Mouse (Mus musculus) lung, embryonic 14.5 days (tissue): Measurements from ENCODE around the gene Dpf3. TPM values are rescaled to one million over a fixed set of nuclear protein-coding genes. Genes with fewer than 3 reads are reported as not detected.

Source experiments
- ATAC-seq: fragments of 200-750 bp; cut with Nextera tagmentation; 2 replicates; pipeline ENCODE4 v1.8.0; 2017; ENCODE audit warnings: mild to moderate bottlenecking, moderate TSS enrichment, moderate library complexity; ENCODE audit not compliant: insufficient read depth
- DNase-seq: peaks from one replicate; pipeline ENCODE4 v3.0.0-alpha.2; 2015
- H3K27ac ChIP-seq: fragments of 300-500 bp; sonication (generic); 2 replicates; pipeline ENCODE4 v1.5.1; 2014; ENCODE audit warnings: low read depth, mild to moderate bottlenecking, moderate library complexity
- H3K27me3 ChIP-seq: fragments of 300-500 bp; sonication (generic); 2 replicates; pipeline ENCODE4 v1.6.1; 2014; ENCODE audit warnings: low read length, control low read depth; ENCODE audit not compliant: insufficient read depth
- H3K36me3 ChIP-seq: fragments of 300-500 bp; sonication (generic); 2 replicates; pipeline ENCODE4 v1.6.1; 2014; ENCODE audit warnings: control low read depth; ENCODE audit not compliant: insufficient read depth
- H3K4me1 ChIP-seq: fragments of 300-500 bp; sonication (generic); 2 replicates; pipeline ENCODE4 v1.6.1; 2014; ENCODE audit warnings: antibody characterized with exemption, control low read depth; ENCODE audit not compliant: insufficient read depth
- H3K4me2 ChIP-seq: fragments of 300-500 bp; sonication (generic); 2 replicates; pipeline ENCODE4 v1.6.1; 2014; ENCODE audit warnings: mild to moderate bottlenecking
- H3K4me3 ChIP-seq: fragments of 300-500 bp; sonication (generic); 2 replicates; pipeline ENCODE4 v1.5.1; 2014; ENCODE audit warnings: low read depth, low read length
- H3K9ac ChIP-seq: fragments of 300-500 bp; sonication (generic); 2 replicates; pipeline ENCODE4 v1.6.1; 2014
- H3K9me3 ChIP-seq: fragments of 300-500 bp; sonication (generic); 2 replicates; pipeline ENCODE4 v1.6.1; 2016; ENCODE audit warnings: low read depth, low read length, control low read depth
- CTCF ChIP-seq: IDR thresholded peaks from 2 replicates; pipeline ENCODE4 v1.5.1; 2016; ENCODE audit warnings: antibody characterized with exemption, low read depth
- WGBS: fragments of 180-500 bp; shearing (Covaris S2); extraction: QIAGEN DNeasy Blood & Tissue Kit; methylation state at CpG from one replicate; pipeline ENCODE4 v1.1.7; 2014; 5-methylcytosine and 5-hydroxymethylcytosine counted together
- polyA plus RNA-seq: library from polyadenylated mRNA; unstranded; fragments of >200 nt; fragmentation: Nextera tagmentation; extraction: Ambion mirVana; gene quantifications from 2 replicates; pipeline ENCODE4 v1.2.1, GENCODE M21; 2014

The Dpf3 gene
- polyA plus RNA-seq, 1 experiment from 2014 or later: 3.1 TPM

DNA sequence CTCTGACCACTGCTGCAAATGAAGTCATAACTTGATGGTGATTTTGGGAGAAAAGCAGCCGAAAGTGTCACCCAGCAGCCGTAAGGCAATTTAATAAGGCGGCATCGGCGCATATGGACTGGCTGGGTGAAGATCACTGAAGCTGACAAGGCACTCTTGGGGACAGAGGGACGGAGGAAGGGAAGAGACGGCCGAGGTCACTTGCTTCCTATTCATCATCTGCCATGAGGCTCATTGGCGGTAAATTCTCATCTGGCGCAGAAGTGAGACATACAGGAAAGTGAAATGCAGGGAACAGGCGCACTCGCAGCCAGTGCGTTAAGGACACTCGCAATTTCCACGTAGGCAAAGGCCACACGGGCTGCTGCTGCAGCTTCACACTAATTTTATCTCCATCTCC, 95.5 kb downstream of the Dpf3 start:
- Histone ChIP-seq H3K4me2 (no peak overlapping the region), H3K36me3 (no peaks in the 10 kb centered on the region), H3K9ac (no peak overlapping the region), H3K4me3 (no peak overlapping the region), H3K27me3 (no peaks in the 10 kb centered on the region), H3K27ac (no peak overlapping the region), H3K4me1 (no peaks in the 10 kb centered on the region), H3K9me3 (no peaks in the 10 kb centered on the region)
- ATAC-seq (no peak), DNase-seq (no peak)
- WGBS: 69% methylated on average over 16 of the region's 16 CpGs
- no peak for TF ChIP-seq CTCF

DNA sequence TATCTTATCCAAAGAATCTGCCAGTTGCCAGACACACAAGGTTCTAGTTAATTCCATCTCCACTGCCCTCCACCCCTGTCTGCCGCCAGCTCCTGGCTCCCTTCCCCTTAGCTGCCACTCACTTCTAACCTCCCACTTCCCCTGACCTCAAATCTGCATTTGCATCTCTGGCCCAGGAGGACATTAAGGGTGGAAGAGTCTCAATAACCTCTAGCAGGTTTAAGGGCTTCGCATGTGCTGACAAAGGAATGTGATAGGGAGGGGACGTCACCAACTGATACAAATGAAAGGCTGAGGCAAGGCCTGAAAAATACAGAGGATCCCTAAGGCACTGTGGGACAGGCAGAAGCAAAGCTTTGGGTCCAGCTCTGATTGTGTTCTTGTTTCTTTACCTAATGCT, 100.0 kb downstream of the Dpf3 start:
- no peak for ATAC-seq
- Histone ChIP-seq H3K4me2 (no peak overlapping the region), H3K27me3 (no peaks in the 10 kb centered on the region), H3K36me3 (no peaks in the 10 kb centered on the region), H3K4me3 (no peak overlapping the region), H3K27ac (no peak overlapping the region), H3K9me3 (no peaks in the 10 kb centered on the region), H3K9ac (no peak overlapping the region), H3K4me1 (no peaks in the 10 kb centered on the region)
- DNase-seq: no peak
- no peak for TF ChIP-seq CTCF
- 21% methylated on average over 3 of the region's 3 CpGs for WGBS

DNA sequence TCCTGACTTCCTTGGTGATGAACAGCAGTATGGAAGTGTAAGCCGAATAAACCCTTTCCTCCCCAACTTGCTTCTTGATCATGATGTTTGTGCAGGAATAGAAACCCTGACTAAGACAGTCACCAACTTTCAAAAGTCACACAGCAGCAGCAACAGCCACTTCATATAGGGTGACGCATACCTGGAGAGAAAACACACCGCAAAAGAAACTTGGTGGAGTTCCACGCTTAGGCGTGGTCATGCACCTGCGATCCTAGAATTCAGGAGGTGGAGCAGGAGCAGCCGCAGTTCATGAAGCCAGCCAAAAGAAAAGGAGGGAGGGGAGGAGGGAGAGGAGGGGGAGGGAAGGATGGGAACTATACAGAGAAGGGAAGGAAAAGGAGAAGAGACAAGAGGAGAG, 106.4 kb downstream of the Dpf3 start:
- no peak overlapping the region for H3K9ac ChIP-seq
- 79% methylated on average over 6 of the region's 7 CpGs for WGBS
- no peaks in the 10 kb centered on the region for H3K36me3 ChIP-seq
- H3K9me3 ChIP-seq: no peaks in the 10 kb centered on the region
- TF ChIP-seq CTCF: no peak
- no peak overlapping the region for H3K4me3 ChIP-seq
- no peak for DNase-seq
- no peaks in the 10 kb centered on the region for H3K4me1 ChIP-seq
- no peak overlapping the region for H3K4me2 ChIP-seq
- no peak for ATAC-seq
- no peak overlapping the region for H3K27ac ChIP-seq
- no peaks in the 10 kb centered on the region for H3K27me3 ChIP-seq

DNA sequence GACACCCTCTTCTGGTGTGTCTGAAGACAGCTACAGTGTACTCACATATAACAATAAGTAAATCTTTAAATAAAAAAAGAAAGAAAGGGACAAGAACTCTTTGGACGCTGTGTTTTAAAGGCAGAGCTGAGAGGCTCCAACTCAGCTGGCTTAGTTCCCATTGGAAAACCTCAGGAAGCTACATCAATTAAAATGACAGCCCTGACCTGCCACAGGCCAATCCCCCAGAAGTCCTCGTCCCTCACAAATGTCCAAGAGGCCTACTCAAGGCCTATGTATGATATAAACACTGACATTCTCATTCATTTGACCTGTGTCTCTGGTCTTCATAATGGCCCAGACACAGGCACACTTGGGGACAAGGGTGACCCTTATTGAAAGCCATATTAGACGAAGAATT, 107.5 kb downstream of the Dpf3 start:
- no peaks in the 10 kb centered on the region for H3K36me3 ChIP-seq
- no peak overlapping the region for H3K9ac ChIP-seq
- TF ChIP-seq CTCF: no peak
- no peaks in the 10 kb centered on the region for H3K27me3 ChIP-seq
- no peak overlapping the region for H3K27ac ChIP-seq
- no peak overlapping the region for H3K4me2 ChIP-seq
- H3K4me1 ChIP-seq: no peaks in the 10 kb centered on the region
- WGBS: 39% methylated on average over 3 of the region's 3 CpGs
- H3K9me3 ChIP-seq: no peaks in the 10 kb centered on the region
- no peak for ATAC-seq
- DNase-seq: no peak
- no peak overlapping the region for H3K4me3 ChIP-seq

DNA sequence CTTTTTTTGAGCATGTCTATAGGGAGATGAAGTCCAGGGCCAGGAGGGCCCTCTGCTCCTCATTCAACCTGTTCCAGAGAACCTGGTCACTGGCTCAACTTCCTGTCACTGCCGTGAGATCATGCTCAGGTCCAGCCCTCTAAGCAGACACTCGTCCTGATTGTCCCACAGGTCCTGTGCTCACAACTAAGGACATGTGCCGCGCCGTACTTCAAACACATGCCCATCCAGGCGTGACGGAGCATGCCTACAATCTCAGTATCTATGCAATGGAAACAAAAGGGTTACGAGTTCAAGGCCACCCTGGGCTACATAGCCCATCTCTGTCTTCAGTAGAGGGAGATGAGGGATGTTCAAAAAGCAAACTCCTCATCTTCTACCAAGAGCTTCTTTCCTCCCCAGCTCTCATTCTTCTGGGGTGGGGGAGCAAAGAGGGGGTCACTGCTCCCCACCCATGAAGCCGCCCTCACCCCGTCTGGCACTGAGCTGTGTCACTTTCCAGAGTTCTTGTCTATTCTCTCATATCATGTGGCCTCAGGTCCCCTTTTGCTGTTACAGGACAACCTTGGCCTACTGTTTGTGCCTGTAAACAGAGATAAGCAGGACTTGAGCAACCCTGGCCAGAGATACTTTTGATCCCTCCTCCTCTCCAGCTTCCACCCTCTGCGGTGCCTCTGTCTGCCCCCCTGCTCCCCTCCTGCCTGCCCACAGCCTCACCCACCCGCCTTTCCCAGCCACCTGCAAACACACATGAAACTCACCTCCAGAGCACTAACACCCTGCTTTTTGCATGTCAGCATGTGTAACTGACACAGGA, 112.3 kb downstream of the Dpf3 start:
- Histone ChIP-seq H3K9me3 (no peaks in the 10 kb centered on the region), H3K9ac (no peak overlapping the region), H3K27me3 (no peaks in the 10 kb centered on the region), H3K4me2 (no peak overlapping the region), H3K27ac (no peak overlapping the region), H3K36me3 (no peaks in the 10 kb centered on the region), H3K4me3 (no peak overlapping the region), H3K4me1 (no peaks in the 10 kb centered on the region)
- DNase-seq (no peak), ATAC-seq (no peak; the same call in 1 of the 2 replicates)
- no peak for TF ChIP-seq CTCF
- WGBS: 69% methylated on average over 12 of the region's 12 CpGs

DNA sequence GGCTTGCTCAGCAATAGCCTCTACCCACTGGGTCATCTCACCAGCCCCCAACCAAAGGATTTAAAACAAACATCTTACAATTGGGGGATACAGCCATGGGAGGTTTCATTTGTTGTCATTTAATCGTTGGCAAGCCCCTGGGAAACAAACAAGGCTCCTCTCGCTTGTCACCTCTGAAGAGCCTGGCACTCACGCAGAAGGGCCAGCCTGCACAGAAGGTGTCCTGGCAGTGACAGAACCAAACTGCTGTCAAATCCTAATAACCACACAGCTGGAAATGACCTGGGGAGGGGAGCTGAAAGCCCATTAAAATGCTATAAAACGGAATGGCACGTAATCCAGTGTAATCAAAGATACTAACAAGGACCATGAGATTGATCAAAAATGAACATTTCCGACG, 114.4 kb downstream of the Dpf3 start:
- Histone ChIP-seq H3K27ac (no peak overlapping the region), H3K27me3 (no peaks in the 10 kb centered on the region), H3K9me3 (no peaks in the 10 kb centered on the region), H3K4me2 (no peak overlapping the region), H3K36me3 (no peaks in the 10 kb centered on the region), H3K4me3 (no peak overlapping the region), H3K4me1 (no peaks in the 10 kb centered on the region), H3K9ac (no peak overlapping the region)
- 57% methylated on average over 7 of the region's 7 CpGs for WGBS
- no peak for TF ChIP-seq CTCF
- DNase-seq (no peak), ATAC-seq (no peak)

DNA sequence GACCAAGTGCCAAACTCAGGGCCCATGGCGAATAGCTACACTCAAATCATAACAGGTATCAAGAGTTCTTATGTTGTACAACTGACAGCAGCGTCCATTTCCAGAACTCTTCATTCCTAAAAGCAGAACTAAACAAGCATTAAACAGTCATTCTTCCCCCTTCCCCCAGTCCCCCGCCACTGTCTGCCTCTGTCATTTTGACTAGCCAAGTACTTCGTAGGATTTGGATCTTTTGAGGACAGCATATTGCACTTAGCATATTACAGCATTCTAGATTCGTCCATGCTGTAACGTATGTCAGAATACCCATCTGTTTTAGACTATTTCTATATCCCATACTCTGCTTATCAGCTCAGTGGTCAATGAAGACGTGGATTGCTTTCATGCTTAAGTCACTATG, 115.2 kb downstream of the Dpf3 start:
- Histone ChIP-seq H3K9me3 (no peaks in the 10 kb centered on the region), H3K9ac (no peak overlapping the region), H3K4me1 (no peaks in the 10 kb centered on the region), H3K4me2 (no peak overlapping the region), H3K36me3 (no peaks in the 10 kb centered on the region), H3K27ac (no peak overlapping the region), H3K27me3 (no peaks in the 10 kb centered on the region), H3K4me3 (no peak overlapping the region)
- no peak for TF ChIP-seq CTCF
- ATAC-seq (no peak), DNase-seq (no peak)
- 83% methylated on average over 7 of the region's 7 CpGs for WGBS
